Mouse (Mus musculus): Measurements from ENCODE around the gene Adgrl2.

The Adgrl2 gene

DNA sequence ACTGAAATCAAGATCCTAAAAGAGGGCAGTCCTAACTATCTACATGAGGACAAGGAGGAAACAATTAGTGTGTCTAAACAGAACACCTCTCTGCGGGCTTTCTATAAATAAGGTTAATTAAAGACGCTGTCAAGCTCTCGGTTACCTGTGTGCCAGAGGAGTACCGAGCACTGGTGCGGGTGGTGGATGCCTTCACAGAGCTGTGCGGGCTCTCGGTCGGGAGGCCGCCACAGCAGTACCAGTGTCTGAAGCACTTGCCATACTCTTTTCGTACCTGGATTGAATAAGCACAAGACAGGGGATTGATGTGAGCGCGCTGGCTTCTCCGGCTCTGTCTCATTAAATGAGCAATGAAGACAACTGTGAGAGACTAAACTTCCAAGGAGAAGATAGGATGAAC, 166.8 kb downstream of the Adgrl2 start:
- DNase-seq (ENCODE audit: low spot score), result no peak

DNA sequence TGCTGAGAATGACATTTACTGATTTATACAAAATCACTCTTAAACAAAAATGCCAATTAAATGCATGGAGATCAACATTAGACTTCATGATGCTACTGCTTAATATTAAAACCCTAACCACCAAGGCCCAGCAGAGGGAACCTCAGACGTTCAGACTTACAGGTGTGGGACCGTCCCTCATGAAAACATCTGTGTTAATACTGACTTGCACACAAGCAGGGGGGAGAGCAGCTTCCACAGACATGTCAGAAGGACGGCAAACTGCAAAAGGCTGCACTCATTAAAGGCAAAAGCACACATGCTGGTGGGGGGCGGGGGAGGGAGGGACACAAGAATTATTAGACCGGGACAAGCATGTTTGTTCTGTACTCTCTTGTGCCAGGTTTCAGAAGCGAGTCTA, 168.7 kb downstream of the Adgrl2 start:
- DNase-seq (ENCODE audit: low spot score), result no peak

DNA sequence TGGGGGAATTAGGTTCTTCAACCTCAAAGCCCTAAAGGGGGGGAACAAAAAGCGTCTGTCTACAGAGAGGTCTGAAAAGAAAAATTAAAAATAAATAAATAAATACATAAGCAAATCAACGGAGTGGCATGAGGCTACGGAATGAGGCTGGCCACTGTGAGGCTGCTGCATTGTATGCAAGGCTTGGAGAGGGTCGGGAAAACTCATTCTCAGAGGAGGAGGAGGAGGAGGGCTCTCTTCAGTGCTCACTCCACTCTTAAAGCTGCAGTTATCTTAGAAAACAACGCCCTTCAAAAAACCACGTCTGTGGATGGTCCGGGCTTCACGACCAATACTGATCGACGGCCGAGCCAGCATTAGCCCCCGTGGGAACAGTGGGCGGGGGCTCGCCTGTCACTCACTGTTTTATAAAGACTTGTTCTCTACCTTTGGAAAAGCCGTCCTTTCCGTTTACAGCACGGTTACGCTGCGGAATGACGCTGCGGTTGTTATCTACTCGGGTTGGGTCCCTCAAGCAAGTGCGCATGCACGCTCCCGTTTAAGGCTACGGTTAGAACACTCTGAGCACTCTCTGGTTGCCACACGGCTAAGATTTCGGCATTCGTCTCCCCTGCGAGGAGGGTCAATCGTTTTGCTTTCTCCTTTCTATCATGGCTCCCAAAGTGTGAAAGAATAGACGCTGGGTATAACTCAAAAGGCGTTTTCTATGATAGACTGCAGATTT, 170.9 kb downstream of the Adgrl2 start:
- DNase-seq (ENCODE audit: low spot score), result no peak

DNA sequence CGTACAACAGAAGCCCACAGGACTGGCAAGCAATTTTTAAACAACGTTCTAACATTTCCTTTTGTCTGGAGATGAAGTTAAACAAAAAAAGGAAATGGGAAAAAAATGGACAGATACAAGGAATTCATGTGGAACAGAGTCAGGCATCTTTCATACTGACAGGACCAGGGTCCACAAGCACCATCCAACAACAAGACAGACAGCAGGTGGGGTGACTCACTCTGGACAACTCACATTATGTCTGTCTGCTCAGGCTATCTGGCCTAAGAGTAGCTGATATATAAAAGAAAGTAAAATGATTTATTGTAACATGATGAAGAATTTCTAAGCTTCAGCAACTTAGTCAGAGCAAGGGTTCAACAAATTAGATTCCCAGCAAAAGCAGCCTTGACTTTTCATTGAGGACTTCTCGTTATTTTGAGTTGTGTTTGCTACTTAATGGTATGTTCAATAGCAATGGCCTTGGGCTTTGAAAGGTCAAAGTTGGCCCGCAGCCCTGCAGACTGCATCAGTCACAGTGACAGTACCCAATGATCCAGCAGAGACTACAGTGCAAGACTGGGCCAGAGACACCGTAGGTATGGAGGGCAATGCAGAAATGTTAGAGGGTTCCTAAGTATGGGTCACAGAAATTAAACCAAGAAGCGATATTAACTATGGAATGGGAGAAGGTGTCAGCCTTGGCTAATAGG, 171.8 kb downstream of the Adgrl2 start:
- no peak for DNase-seq (ENCODE audit: low spot score)

DNA sequence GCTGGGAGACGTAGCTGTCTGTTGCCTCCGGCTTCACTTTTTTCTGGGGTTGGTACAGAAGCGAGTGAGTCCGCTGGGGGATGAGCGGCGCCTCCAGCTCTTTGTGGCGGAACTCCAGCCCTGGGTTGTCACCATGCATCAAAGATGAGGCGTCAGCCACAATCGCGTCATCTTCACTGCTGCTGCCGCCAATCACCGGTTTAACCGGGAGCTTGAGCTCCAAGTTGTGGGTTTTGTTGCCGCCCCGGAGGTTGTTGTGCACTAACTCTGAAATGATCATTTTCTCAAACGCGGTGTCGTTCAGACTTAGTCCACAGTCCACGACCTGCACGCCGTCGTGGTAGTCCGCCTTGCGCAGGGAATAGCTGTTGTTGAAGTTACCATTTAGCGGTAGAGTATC, 172.9 kb downstream of the Adgrl2 start:
- DNase-seq (ENCODE audit: low spot score), result no peak

DNA sequence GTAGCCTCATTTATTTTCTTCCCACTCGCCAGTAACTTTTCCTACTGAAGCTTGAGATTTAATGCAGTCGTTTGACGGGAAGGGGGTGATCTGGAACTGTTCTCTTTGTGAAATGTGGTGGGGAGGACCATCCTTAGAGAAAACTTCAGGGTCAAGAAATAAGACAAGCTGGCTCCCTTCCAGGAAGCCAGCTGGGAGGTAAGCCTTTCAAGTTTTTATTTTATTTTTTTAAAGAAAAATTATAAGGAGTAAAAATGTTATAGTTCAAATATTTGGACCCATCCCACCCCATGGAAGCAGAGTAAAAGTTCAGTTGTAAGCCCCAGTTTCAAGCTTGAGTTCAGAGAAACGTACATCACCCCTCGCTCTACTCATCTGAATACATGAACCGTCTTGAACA, 177.2 kb downstream of the Adgrl2 start:
- DNase-seq (ENCODE audit: low spot score), result no peak

DNA sequence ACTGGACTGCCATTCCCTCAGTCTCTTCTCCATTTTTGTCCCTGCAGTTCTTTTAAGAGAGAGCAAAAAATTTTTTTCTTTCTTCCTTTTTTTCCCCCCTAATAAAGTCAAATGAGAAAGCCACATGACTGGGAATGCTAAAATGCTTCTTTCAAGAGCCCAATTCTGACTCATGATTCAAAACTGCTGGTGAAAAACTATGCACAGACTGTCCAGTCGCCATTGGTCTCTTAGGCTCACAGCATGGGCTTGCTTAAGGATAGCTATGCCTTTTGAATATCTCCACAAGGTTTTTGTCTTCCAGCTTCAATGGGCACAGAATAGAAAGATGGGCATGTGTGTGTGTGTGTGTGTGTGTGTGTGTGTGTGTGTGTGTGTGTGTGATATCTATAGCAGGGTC, 178.3 kb downstream of the Adgrl2 start:
- DNase-seq (ENCODE audit: low spot score), result no peak

DNA sequence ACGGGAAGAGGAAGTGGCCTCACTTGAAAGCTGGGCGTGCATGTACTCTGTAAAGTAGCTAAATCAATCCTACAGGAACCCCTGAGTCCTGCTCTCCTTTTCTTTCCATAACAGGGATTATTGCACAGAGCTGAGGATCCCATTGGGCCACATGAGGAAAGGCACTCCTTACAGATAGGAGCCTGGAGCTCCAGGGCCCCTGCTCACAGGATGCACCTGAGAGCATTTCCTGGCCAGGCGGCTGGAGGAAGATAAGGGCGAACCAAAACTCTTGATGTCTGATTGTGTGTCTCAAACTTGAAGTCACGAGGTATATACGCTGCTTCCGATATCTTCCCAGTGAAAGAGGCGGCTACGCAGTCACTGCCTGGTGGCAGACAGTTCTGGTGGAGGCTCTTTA, 183.4 kb downstream of the Adgrl2 start:
- no peak for DNase-seq (ENCODE audit: low spot score)

DNA sequence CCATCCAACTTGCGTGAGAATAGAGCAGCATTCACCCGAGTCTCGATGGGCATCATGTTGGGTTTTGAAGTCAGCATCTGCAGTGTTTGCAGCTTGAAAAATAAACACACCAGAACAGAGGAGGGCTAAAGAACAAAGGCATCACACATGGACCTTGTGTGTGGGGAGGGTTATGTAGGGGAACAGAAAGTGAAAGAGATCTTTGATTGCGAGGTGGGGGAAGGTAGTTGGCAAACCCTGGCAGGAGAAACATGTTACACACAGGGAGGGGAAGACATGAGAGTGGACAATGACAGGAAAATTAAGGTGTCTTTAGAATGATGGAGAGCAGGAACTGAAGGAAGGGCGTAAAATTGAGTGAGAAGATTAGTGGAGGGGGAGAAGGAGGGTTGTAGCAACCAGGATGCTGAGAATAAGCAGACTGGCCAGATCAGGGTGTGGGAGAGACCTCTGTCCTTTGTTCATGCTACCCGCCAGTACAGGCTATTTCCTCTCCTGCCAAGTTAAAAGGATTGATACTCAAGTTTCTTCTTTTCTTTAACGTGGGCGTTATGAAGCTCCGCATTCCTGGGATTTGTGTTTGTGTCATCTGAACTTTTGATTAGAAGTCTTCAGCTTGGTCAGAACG, 197.0 kb downstream of the Adgrl2 start:
- DNase-seq (ENCODE audit: low spot score), result no peak

DNA sequence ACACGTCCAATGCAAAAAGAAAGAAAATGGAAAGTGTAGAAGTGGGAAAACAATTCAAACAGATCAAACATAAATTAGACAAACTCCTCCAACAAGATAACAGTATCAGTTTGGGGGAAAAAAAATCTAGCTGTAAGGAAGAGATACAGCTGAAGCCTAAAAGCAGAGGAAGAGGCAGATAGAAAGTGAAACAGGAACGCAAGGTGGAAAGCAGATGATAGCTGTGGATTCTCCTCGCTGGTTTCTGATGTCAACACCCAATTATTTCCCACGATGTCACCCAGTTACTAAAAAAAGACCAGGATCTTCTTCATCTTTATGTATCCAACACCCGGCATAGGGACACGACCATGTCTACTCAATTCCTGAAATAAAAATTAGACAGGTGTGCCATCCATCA, 220.0 kb downstream of the Adgrl2 start:
- DNase-seq (ENCODE audit: low spot score), result no peak

Measured in urinary bladder, postnatal 10 days (tissue).